8 mouse cellular contexts compared by ENCODE assay signal in genomic region chr15:12118093-12118431, GRCm38 (mm10). TPM values are rescaled to one million over a fixed set of nuclear protein-coding genes. Genes with fewer than 3 reads are reported as not detected.
A peak's percentile ranks its signal among the peaks of the same experiment; 100 is the strongest.
DNase-seq lines count a peak whose midpoint lies in the region; ATAC-seq and TF ChIP-seq lines count a peak whose summit lies in the region.

No protein-coding gene starts in this region.

- no peak for TF ChIP-seq CTCF in lung, embryonic 14.5 days (IDR thresholded peaks at IDR 0.05; ENCODE audit: low read depth)

- H3K27me3 ChIP-seq in lung, embryonic 14.5 days (ENCODE audit: insufficient read depth, low read length): no peaks in the 10 kb centered on the region
- no peaks in the 10 kb centered on the region for H3K27me3 ChIP-seq in embryonic facial prominence, embryonic 11.5 days (ENCODE audit: control insufficient read depth, insufficient read depth, low read length)
- no peaks in the 10 kb centered on the region for H3K27me3 ChIP-seq in hindbrain, embryonic 11.5 days (ENCODE audit: control insufficient read depth, insufficient read depth, low read length)
- no peaks in the 10 kb centered on the region for H3K27me3 ChIP-seq in lung, embryonic 16.5 days (ENCODE audit: control insufficient read depth, insufficient read depth, low read depth, low read length)
- H3K27me3 ChIP-seq in stomach, embryonic 15.5 days (replicated peaks): no peaks in the 10 kb centered on the region

- H3K4me3 ChIP-seq in lung, embryonic 14.5 days (ENCODE audit: low read depth, low read length): peak overlapping the region; percentile 99
- H3K4me3 ChIP-seq in embryonic facial prominence, embryonic 11.5 days (ENCODE audit: low read depth, low read length): peak overlapping the region; percentile 98
- peak overlapping the region; percentile 99 for H3K4me3 ChIP-seq in hindbrain, embryonic 11.5 days (ENCODE audit: low read depth, low read length)
- peak overlapping the region; percentile 95 for H3K4me3 ChIP-seq in lung, embryonic 16.5 days (ENCODE audit: low read length)
- peak overlapping the region; percentile 71 for H3K4me3 ChIP-seq in stomach, embryonic 15.5 days (replicated peaks)

- ATAC-seq in lung, embryonic 14.5 days (ENCODE audit: insufficient read depth): peak; percentile 55
- ATAC-seq in embryonic facial prominence, embryonic 11.5 days (replicated peaks; ENCODE audit: insufficient number of reproducible peaks, low FRiP score, low TSS enrichment, low read depth): peak; percentile 26; the same call in 1 of the 2 replicates
- peak; percentile 64 for ATAC-seq in hindbrain, embryonic 11.5 days (ENCODE audit: low FRiP score)
- ATAC-seq in lung, embryonic 16.5 days (ENCODE audit: low read depth): peak; percentile 42
- ATAC-seq in stomach, embryonic 15.5 days (ENCODE audit: insufficient read depth, low FRiP score, low read depth): no peak
- no peak for ATAC-seq in erythroid progenitor cell, adult 5-6 weeks (replicated peaks; ENCODE audit: low FRiP score, poor library complexity, severe bottlenecking)

- no peaks in the 10 kb centered on the region for H3K4me1 ChIP-seq in lung, embryonic 14.5 days (ENCODE audit: insufficient read depth)
- no peaks in the 10 kb centered on the region for H3K4me1 ChIP-seq in embryonic facial prominence, embryonic 11.5 days (ENCODE audit: control insufficient read depth, insufficient read depth, low read length)
- H3K4me1 ChIP-seq in hindbrain, embryonic 11.5 days (replicated peaks; ENCODE audit: control insufficient read depth, insufficient read depth, low read length): peaks cover 2% of the 10 kb centered on the region; the same call in 1 of the 2 replicates
- H3K4me1 ChIP-seq in lung, embryonic 16.5 days (replicated peaks; ENCODE audit: control insufficient read depth, insufficient read depth, low read length): peaks cover 8% of the 10 kb centered on the region
- H3K4me1 ChIP-seq in stomach, embryonic 15.5 days: peaks cover 11% of the 10 kb centered on the region; the same call in 1 of the 2 replicates

- peak overlapping the region; percentile 80 for H3K4me2 ChIP-seq in lung, embryonic 14.5 days
- peak overlapping the region; percentile 21 for H3K4me2 ChIP-seq in embryonic facial prominence, embryonic 11.5 days (ENCODE audit: low read depth, low read length)
- H3K4me2 ChIP-seq in hindbrain, embryonic 11.5 days (replicated peaks; ENCODE audit: low read depth, low read length): peak overlapping the region; percentile 87
- H3K4me2 ChIP-seq in lung, embryonic 16.5 days (ENCODE audit: low read depth, low read length): peak overlapping the region; percentile 85
- H3K4me2 ChIP-seq in stomach, embryonic 15.5 days: peak overlapping the region; percentile 65; the same call in 1 of the 2 replicates

- WGBS in lung, embryonic 14.5 days: under 1% methylated on average over 42 of the region's 43 CpGs
- WGBS in embryonic facial prominence, embryonic 11.5 days: 0% methylated on average over 17 of the region's 43 CpGs
- WGBS in hindbrain, embryonic 11.5 days: 0% methylated on average over 12 of the region's 43 CpGs
- WGBS in lung, embryonic 16.5 days: no CpG with 5 or more reads among the region's 43 CpGs
- WGBS in stomach, embryonic 15.5 days: 0% methylated on average over 22 of the region's 43 CpGs

- peak; percentile 58 for DNase-seq in lung, embryonic 14.5 days
- DNase-seq in lung, postnatal 14 days: no peak
- peak; percentile 42 for DNase-seq in embryonic facial prominence, embryonic 11.5 days (ENCODE audit: low spot score)
- no peak for DNase-seq in hindbrain, embryonic 11.5 days (ENCODE audit: low spot score)
- no peak for DNase-seq in spleen, adult 18-20 months

- peaks cover 6% of the 10 kb centered on the region for H3K36me3 ChIP-seq in lung, embryonic 14.5 days (ENCODE audit: insufficient read depth)
- H3K36me3 ChIP-seq in embryonic facial prominence, embryonic 11.5 days (replicated peaks; ENCODE audit: control insufficient read depth, insufficient read depth, low read depth, low read length): no peaks in the 10 kb centered on the region
- no peaks in the 10 kb centered on the region for H3K36me3 ChIP-seq in hindbrain, embryonic 11.5 days (ENCODE audit: control insufficient read depth, insufficient read depth, low read length)
- no peaks in the 10 kb centered on the region for H3K36me3 ChIP-seq in lung, embryonic 16.5 days (ENCODE audit: control insufficient read depth, insufficient read depth, low read length)
- no peaks in the 10 kb centered on the region for H3K36me3 ChIP-seq in stomach, embryonic 15.5 days

- no peaks in the 10 kb centered on the region for H3K9me3 ChIP-seq in lung, embryonic 14.5 days (ENCODE audit: low read depth, low read length)
- no peaks in the 10 kb centered on the region for H3K9me3 ChIP-seq in embryonic facial prominence, embryonic 11.5 days (replicated peaks; ENCODE audit: control insufficient read depth, low read length)
- H3K9me3 ChIP-seq in hindbrain, embryonic 11.5 days (ENCODE audit: control insufficient read depth, low read length): no peaks in the 10 kb centered on the region
- H3K9me3 ChIP-seq in lung, embryonic 16.5 days (ENCODE audit: control insufficient read depth, low read length): no peaks in the 10 kb centered on the region
- H3K9me3 ChIP-seq in stomach, embryonic 15.5 days: no peaks in the 10 kb centered on the region

- H3K27ac ChIP-seq in lung, embryonic 14.5 days (ENCODE audit: low read depth): peak overlapping the region; percentile 96
- H3K27ac ChIP-seq in embryonic facial prominence, embryonic 11.5 days (replicated peaks; ENCODE audit: low read depth, low read length): peak overlapping the region; percentile 85
- H3K27ac ChIP-seq in hindbrain, embryonic 11.5 days (ENCODE audit: low read depth, low read length): peak overlapping the region; percentile 88
- peak overlapping the region; percentile 93 for H3K27ac ChIP-seq in lung, embryonic 16.5 days (ENCODE audit: low read length)
- peak overlapping the region; percentile 89 for H3K27ac ChIP-seq in stomach, embryonic 15.5 days

- peak overlapping the region; percentile 99 for H3K9ac ChIP-seq in lung, embryonic 14.5 days
- peak overlapping the region; percentile 99 for H3K9ac ChIP-seq in embryonic facial prominence, embryonic 11.5 days (replicated peaks; ENCODE audit: low read length)
- H3K9ac ChIP-seq in hindbrain, embryonic 11.5 days (ENCODE audit: low read depth, low read length): peak overlapping the region; percentile 97
- H3K9ac ChIP-seq in lung, embryonic 16.5 days (ENCODE audit: low read length): peak overlapping the region; percentile 99
- peak overlapping the region; percentile 99 for H3K9ac ChIP-seq in stomach, embryonic 15.5 days

RNA-seq across cellular contexts. Expression of gene Zfr, which starts 0.4 kb away (rescaled TPM):
- polyA plus RNA-seq in lung, embryonic 14.5 days (2014; fragmentation: Nextera tagmentation; extraction: Ambion mirVana): 148 and 158 TPM in 2 replicates
- polyA plus RNA-seq in embryonic facial prominence, embryonic 11.5 days (2014; fragmentation: Nextera tagmentation; extraction: Ambion mirVana): 112 and 123 TPM in 2 replicates
- polyA plus RNA-seq in hindbrain, embryonic 11.5 days (2014; fragmentation: Nextera tagmentation; extraction: Ambion mirVana): 142 and 165 TPM in 2 replicates
- 106 and 109 TPM in 2 replicates for polyA plus RNA-seq in lung, embryonic 16.5 days (2015; fragmentation: Nextera tagmentation; extraction: Ambion mirVana)
- polyA plus RNA-seq in stomach, embryonic 15.5 days (2015; fragmentation: Nextera tagmentation; extraction: Ambion mirVana): 101 and 105 TPM in 2 replicates
- 73.9 and 80.1 TPM in 2 replicates for total RNA-seq in erythroid progenitor cell, adult 5-6 weeks (2015; ENCODE audit: low replicate concordance)
- 45.5 and 53.8 TPM in 2 replicates for total RNA-seq in erythroid progenitor cell, adult 5-6 weeks (2017; ENCODE audit: low replicate concordance)

Comparison
In these comparisons a context has a peak if more than half of its experiments do, and no peak if none do; other contexts are left out.
1. DNase-seq: peak in lung, embryonic 14.5 days (single experiment) and embryonic facial prominence, embryonic 11.5 days (single experiment); none in lung, postnatal 14 days (single experiment), hindbrain, embryonic 11.5 days (single experiment) and spleen, adult 18-20 months (0 of 2).
2. ATAC-seq: peak in lung, embryonic 14.5 days (single experiment), embryonic facial prominence, embryonic 11.5 days (single experiment), hindbrain, embryonic 11.5 days (single experiment) and lung, embryonic 16.5 days (single experiment); none in stomach, embryonic 15.5 days (single experiment) and erythroid progenitor cell, adult 5-6 weeks (single experiment).
3. H3K4me2 ChIP-seq: peak in every context shown above with its lines; median percentile 87 in hindbrain, embryonic 11.5 days; 85 in lung, embryonic 16.5 days; 80 in lung, embryonic 14.5 days; 65 in stomach, embryonic 15.5 days; 21 in embryonic facial prominence, embryonic 11.5 days.
4. Peak in every context shown above with its lines, with median percentiles within 50 percentile points of each other: H3K27ac ChIP-seq, H3K4me3 ChIP-seq and H3K9ac ChIP-seq.